Mouse (Mus musculus) stomach, postnatal 0 days (tissue): ENCODE measurements around the gene Adcy5. TPM values are rescaled to one million over a fixed set of nuclear protein-coding genes. Genes with fewer than 3 reads are reported as not detected.

Experiments used
- ATAC-seq: fragments of 200-750 bp; cut with Nextera tagmentation; 2 replicates; pipeline ENCODE4 v1.8.0; 2017; ENCODE audit not compliant: low FRiP score, low TSS enrichment
- DNase-seq: peaks from one replicate; pipeline ENCODE4 v3.0.0-alpha.2; 2016; ENCODE audit warnings: low spot score
- H3K27ac ChIP-seq: fragments of 300-500 bp; sonication (generic); replicated peaks from 2 replicates; pipeline ENCODE4 v1.5.1; 2014; ENCODE audit warnings: mild to moderate bottlenecking, control low read depth
- H3K27me3 ChIP-seq: fragments of 300-500 bp; sonication (generic); 2 replicates; pipeline ENCODE4 v1.6.1; 2014; ENCODE audit warnings: low read length; ENCODE audit not compliant: control insufficient read depth, insufficient read depth
- H3K36me3 ChIP-seq: fragments of 300-500 bp; sonication (generic); 2 replicates; pipeline ENCODE4 v1.6.1; 2014; ENCODE audit warnings: low read length, mixed read lengths; ENCODE audit not compliant: control insufficient read depth, insufficient read depth
- H3K4me1 ChIP-seq: fragments of 300-500 bp; sonication (generic); replicated peaks from 2 replicates; pipeline ENCODE4 v1.6.1; 2014; ENCODE audit warnings: antibody characterized with exemption; ENCODE audit not compliant: control insufficient read depth, insufficient read depth
- H3K4me2 ChIP-seq: fragments of 300-500 bp; sonication (generic); replicated peaks from 2 replicates; pipeline ENCODE4 v1.6.1; 2014; ENCODE audit warnings: low read depth, mild to moderate bottlenecking, control low read depth, moderate library complexity
- H3K4me3 ChIP-seq: fragments of 300-500 bp; sonication (generic); 2 replicates; pipeline ENCODE4 v1.5.1; 2014; ENCODE audit warnings: low read depth, low read length, control low read depth
- H3K9ac ChIP-seq: fragments of 300-500 bp; sonication (generic); 2 replicates; pipeline ENCODE4 v1.6.1; 2014; ENCODE audit warnings: mild to moderate bottlenecking, low read length, control low read depth, mixed read lengths
- H3K9me3 ChIP-seq: fragments of 300-500 bp; sonication (generic); 2 replicates; pipeline ENCODE4 v1.6.1; 2016; ENCODE audit warnings: low read length; ENCODE audit not compliant: control insufficient read depth
- CTCF ChIP-seq: IDR thresholded peaks from 2 replicates; pipeline ENCODE4 v1.5.1; 2016; ENCODE audit warnings: antibody characterized with exemption, low read depth, mild to moderate bottlenecking, moderate library complexity
- EP300 ChIP-seq: optimal IDR thresholded peaks from 2 replicates; pipeline ENCODE3; 2016; ENCODE audit warnings: antibody characterized with exemption
- WGBS: fragments of 180-500 bp; shearing (Covaris S2); extraction: QIAGEN DNeasy Blood & Tissue Kit; methylation state at CpG from one replicate; pipeline ENCODE4 v1.1.7; 2014; 5-methylcytosine and 5-hydroxymethylcytosine counted together
- polyA plus RNA-seq: library from polyadenylated mRNA; unstranded; fragments of >200 nt; fragmentation: Nextera tagmentation; extraction: Ambion mirVana; gene quantifications from 2 replicates; pipeline ENCODE4 v1.2.1, GENCODE M21; 2015

Gene Adcy5
- polyA plus RNA-seq, 1 experiment from 2014 or later = 2.2 TPM

DNA sequence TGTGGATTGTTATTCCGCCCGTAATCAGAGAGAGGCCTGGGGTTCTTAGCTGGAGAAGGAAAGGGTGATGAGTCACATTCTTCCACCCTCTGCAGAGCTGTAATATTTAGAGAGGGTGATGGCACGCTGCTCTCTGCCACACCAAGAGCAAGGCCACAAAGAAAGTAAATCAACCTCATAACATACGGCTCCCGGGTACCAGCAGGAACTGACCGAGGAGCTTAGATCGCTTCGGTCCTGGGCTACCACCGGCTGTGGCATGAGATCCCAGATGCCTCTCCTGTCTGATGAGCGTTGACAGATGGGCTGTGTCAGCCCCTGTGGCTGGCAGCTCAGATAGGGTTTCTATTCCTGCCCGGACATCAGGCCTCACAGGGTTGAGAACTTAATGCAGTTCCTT lies 101.3 kb downstream of the Adcy5 start:
- H3K27me3 ChIP-seq = no peaks in the 10 kb centered on the region
- DNase-seq (no peak), ATAC-seq (no peak; the same call in 1 of the 2 replicates)
- no peak overlapping the region for H3K4me2 ChIP-seq
- TF ChIP-seq EP300 (no peak), CTCF (no peak)
- H3K36me3 ChIP-seq = no peaks in the 10 kb centered on the region
- 53% methylated on average over 11 of the region's 11 CpGs for WGBS
- no peaks in the 10 kb centered on the region for H3K9me3 ChIP-seq
- H3K4me3 ChIP-seq = no peak overlapping the region
- no peak overlapping the region for H3K9ac ChIP-seq
- no peaks in the 10 kb centered on the region for H3K4me1 ChIP-seq
- H3K27ac ChIP-seq = no peak overlapping the region

DNA sequence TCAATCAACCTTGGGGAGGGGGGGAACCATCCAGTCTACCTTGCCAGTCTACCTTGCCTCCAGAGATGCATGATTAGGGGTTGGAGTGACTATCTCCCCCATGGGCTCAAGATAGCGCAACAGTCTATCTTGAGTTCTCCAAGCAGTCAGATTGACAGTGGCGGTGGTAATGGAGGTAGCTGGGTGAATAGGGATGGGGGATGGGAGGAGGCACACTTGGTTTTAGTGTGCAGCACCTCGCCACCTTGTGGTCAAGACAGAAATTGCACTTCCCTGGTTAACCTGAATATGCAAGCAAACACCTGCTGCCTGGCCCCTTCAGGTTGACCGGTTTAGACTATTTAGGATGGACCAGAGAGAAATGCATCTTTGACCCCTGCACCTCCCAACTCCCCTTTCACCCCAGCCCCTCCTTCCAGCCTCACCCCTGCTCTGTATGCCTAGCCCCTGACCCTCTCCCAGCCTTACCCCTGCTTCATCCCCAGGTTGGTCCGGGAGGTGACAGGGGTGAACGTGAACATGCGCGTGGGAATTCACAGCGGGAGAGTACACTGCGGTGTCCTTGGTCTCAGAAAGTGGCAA lies 115.8 kb downstream of the Adcy5 start:
- H3K27me3 ChIP-seq = no peaks in the 10 kb centered on the region
- ATAC-seq (peak; percentile 50; the same call in 1 of the 2 replicates), DNase-seq (peak; percentile 85)
- H3K4me1 ChIP-seq = no peaks in the 10 kb centered on the region
- 40% methylated on average over 10 of the region's 10 CpGs for WGBS
- H3K4me3 ChIP-seq = no peak overlapping the region
- TF ChIP-seq CTCF (peak; percentile 93), EP300 (no peak)
- H3K9ac ChIP-seq = no peak overlapping the region
- H3K4me2 ChIP-seq = no peak overlapping the region
- H3K27ac ChIP-seq = no peak overlapping the region
- H3K36me3 ChIP-seq = no peaks in the 10 kb centered on the region
- no peaks in the 10 kb centered on the region for H3K9me3 ChIP-seq

DNA sequence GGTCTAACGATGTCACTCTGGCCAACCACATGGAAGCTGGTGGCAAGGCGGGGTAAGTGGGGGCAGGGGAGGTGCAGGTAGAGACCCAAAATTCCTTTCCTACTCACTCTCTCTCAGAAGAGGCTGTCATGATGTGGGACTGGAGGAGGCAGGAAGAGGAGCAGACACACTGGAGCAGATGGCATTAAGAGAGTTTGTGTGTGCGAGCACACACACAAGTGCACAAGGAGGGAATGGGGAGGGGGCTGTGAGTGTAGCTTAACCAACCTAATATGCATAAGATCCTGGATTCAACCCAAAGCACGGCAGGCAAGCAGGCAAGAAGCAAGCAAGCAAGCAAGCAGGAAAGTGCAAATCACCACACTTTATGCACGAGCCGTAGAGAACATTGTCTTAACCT lies 116.3 kb downstream of the Adcy5 start:
- no peaks in the 10 kb centered on the region for H3K36me3 ChIP-seq
- TF ChIP-seq CTCF (no peak), EP300 (no peak)
- no peak overlapping the region for H3K4me2 ChIP-seq
- no peaks in the 10 kb centered on the region for H3K9me3 ChIP-seq
- no peak overlapping the region for H3K4me3 ChIP-seq
- no peaks in the 10 kb centered on the region for H3K27me3 ChIP-seq
- DNase-seq (no peak), ATAC-seq (no peak)
- H3K27ac ChIP-seq = no peak overlapping the region
- H3K9ac ChIP-seq = no peak overlapping the region
- WGBS = 80% methylated on average over 6 of the region's 6 CpGs
- no peaks in the 10 kb centered on the region for H3K4me1 ChIP-seq

DNA sequence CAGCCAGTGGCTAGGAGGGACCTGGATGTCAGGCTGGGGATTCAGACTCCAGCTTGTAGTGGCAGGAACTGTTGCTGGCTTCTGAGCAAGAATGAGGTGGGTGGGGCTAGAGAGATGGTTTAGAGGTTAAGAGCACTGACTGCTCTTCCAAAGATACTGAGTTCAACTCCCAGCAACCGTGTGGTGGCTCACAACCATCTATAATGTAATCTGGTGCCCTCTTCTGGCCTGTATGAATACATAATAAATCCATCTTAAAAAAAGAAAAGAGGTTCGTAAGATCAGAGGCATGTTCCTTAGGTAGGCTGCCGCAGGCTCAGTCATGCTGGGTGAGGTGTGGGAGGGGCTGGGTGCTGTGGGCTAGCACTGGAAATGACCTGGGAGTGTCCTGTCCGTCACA lies 116.9 kb downstream of the Adcy5 start:
- H3K36me3 ChIP-seq = no peaks in the 10 kb centered on the region
- H3K27ac ChIP-seq = no peak overlapping the region
- H3K9ac ChIP-seq = no peak overlapping the region
- ATAC-seq = no peak
- H3K4me1 ChIP-seq = no peaks in the 10 kb centered on the region
- H3K4me2 ChIP-seq = no peak overlapping the region
- no peaks in the 10 kb centered on the region for H3K9me3 ChIP-seq
- H3K27me3 ChIP-seq = no peaks in the 10 kb centered on the region
- no peak for DNase-seq
- H3K4me3 ChIP-seq = no peak overlapping the region
- peak; percentile 64 for TF ChIP-seq CTCF
- no peak for TF ChIP-seq EP300
- 38% methylated on average over 4 of the region's 4 CpGs for WGBS

DNA sequence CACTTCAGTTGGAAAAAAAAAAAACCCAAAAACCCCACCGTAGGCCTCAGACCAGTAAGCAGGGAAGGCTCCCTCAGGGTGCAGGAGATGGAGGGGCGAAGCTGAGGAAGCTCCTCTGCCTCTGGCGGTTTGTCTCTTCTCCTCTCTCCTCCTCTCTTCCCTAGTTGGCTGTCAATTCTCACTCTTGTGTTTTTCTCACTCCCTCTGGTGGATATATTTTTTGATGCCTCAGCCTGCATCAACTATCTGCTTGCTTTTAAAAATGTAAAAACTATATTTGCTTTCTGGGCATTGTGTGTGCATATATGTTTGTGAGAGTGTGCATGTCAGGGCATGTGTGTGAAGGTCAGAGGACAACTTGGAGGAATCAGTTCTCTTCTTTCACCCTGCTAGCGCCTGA lies 117.7 kb downstream of the Adcy5 start:
- H3K4me1 ChIP-seq = no peaks in the 10 kb centered on the region
- no peaks in the 10 kb centered on the region for H3K9me3 ChIP-seq
- ATAC-seq = no peak
- H3K9ac ChIP-seq = no peak overlapping the region
- no peaks in the 10 kb centered on the region for H3K27me3 ChIP-seq
- H3K36me3 ChIP-seq = no peaks in the 10 kb centered on the region
- no peak for DNase-seq
- TF ChIP-seq CTCF (peak; percentile 63), EP300 (no peak)
- 65% methylated on average over 4 of the region's 4 CpGs for WGBS
- H3K4me3 ChIP-seq = no peak overlapping the region
- no peak overlapping the region for H3K27ac ChIP-seq
- H3K4me2 ChIP-seq = no peak overlapping the region

DNA sequence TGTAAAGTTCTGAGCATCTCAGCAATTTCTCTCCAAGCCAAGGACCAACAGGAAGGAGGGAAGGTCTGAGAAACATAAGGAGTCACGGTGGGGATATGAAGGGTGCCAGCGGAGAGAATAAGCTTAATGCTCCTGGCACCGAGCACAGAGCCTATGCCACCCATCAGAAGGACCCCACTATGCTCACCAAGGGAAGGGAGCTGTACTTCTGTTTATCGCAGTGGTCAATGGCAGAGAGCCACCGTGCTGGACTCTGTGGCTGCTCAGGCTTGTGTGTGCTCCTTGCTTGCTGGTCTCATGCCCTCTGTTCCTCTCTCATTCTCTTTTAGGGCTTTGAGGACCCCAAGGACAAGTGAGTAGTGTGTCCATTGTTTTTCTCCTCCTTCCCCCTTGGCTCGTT lies 123.5 kb downstream of the Adcy5 start:
- ATAC-seq = no peak
- 80% methylated on average over 6 of the region's 6 CpGs for WGBS
- H3K27ac ChIP-seq = no peak overlapping the region
- no peak for DNase-seq
- no peaks in the 10 kb centered on the region for H3K9me3 ChIP-seq
- H3K4me2 ChIP-seq = no peak overlapping the region
- H3K9ac ChIP-seq = no peak overlapping the region
- no peaks in the 10 kb centered on the region for H3K27me3 ChIP-seq
- TF ChIP-seq EP300 (no peak), CTCF (no peak)
- no peak overlapping the region for H3K4me3 ChIP-seq
- no peaks in the 10 kb centered on the region for H3K36me3 ChIP-seq
- H3K4me1 ChIP-seq = no peaks in the 10 kb centered on the region
